In the genomic region with DNA sequence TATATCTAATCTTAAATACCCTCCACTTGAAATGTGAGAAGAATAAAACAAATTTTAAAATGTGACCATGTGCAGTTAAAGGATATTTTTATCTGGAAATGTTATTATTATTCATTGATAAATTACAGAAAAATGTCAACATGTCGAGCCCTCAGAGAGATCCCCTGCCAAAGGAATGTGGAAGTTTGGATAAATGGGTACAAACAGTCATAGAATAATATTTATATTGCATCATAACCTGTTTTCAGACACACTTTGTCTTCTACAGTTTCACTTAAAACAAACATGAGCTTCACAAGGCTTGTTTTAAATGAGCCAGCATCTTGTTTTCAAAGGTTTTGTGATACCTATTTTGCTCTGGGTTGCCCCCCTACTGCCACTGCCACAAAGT, we compare ENCODE assay signal across 12 mouse cellular contexts.
"Had no signal": no experiment of that assay in that cellular context is flagged by ENCODE, and none has a peak within 500 bp of the region (broad histone marks: within the 10 kb centered on the region; RNA-seq: fewer than 3 reads in every experiment).

No protein-coding gene starts in this region.

- H3K27me3 ChIP-seq: liver, embryonic 13.5 days; neural tube, embryonic 12.5 days; stomach, embryonic 15.5 days had no signal

- H3K27ac ChIP-seq: limb, embryonic 10.5 days; liver, embryonic 13.5 days; neural tube, embryonic 12.5 days; stomach, embryonic 15.5 days had no signal

- ATAC-seq: hindbrain, embryonic 16.5 days; inflammation-experienced regulatory T-cells, adult 6 months; intestine, postnatal 0 days; liver, postnatal 0 days had no signal

- H3K9me3 ChIP-seq: limb, embryonic 10.5 days; liver, embryonic 13.5 days; neural tube, embryonic 12.5 days; stomach, embryonic 15.5 days had no signal

- H3K9ac ChIP-seq: liver, embryonic 13.5 days; liver, postnatal 0 days; neural tube, embryonic 12.5 days; stomach, embryonic 15.5 days had no signal

- H3K4me1 ChIP-seq: liver, embryonic 13.5 days; neural tube, embryonic 12.5 days had no signal

- DNase-seq: liver, embryonic 13.5 days; liver, postnatal 0 days; midbrain, embryonic 14.5 days; right cerebral cortex, postnatal 14 days; thymus, postnatal 4 days had no signal

- H3K36me3 ChIP-seq: limb, embryonic 10.5 days; liver, embryonic 13.5 days; neural tube, embryonic 12.5 days; stomach, embryonic 15.5 days had no signal

- H3K4me3 ChIP-seq: limb, embryonic 10.5 days; liver, embryonic 13.5 days; myocyte; neural tube, embryonic 12.5 days; stomach, embryonic 15.5 days had no signal

- H3K4me2 ChIP-seq: liver, embryonic 13.5 days; neural tube, embryonic 12.5 days had no signal
